Mouse (Mus musculus): ENCODE results near the gene Atp5c1. TPM values are rescaled to one million over a fixed set of nuclear protein-coding genes. Genes with fewer than 3 reads are reported as not detected.

The Atp5c1 gene
- polyA plus RNA-seq, 1 experiment, result 1,002 TPM

GRCm38 (mm10) chr2:10081453-10082080 lies 1.3 kb upstream of the Atp5c1 start:
- Histone ChIP-seq H3K27me3 (replicated peaks; ENCODE audit: control insufficient read depth, insufficient read depth, low read length) (no peaks in the 10 kb centered on the region), H3K4me1 (ENCODE audit: control insufficient read depth, insufficient read depth, low read length) (peaks cover 21% of the 10 kb centered on the region), H3K36me3 (ENCODE audit: control insufficient read depth, insufficient read depth, low read length) (no peaks in the 10 kb centered on the region), H3K4me3 (ENCODE audit: insufficient read depth, low read depth, low read length) (no peak overlapping the region), H3K27ac (ENCODE audit: insufficient read depth, low read depth, low read length) (no peak overlapping the region)
- WGBS, result 87% methylated on average over 5 of the region's 5 CpGs
- no peak for DNase-seq
- TF ChIP-seq CTCF (conservative IDR thresholded peaks at IDR 0.05; ENCODE audit: insufficient read depth, insufficient read length, low read depth, low read length), result no peak
- TF ChIP-seq POLR2A (IDR thresholded peaks at IDR 0.05; ENCODE audit: low read depth, low read length), result no peak

- H3K27ac ChIP-seq (ENCODE audit: insufficient read depth, low read depth, low read length), result peak overlapping the region; percentile 99
- peaks cover 21% of the 10 kb centered on the region for H3K4me1 ChIP-seq (ENCODE audit: control insufficient read depth, insufficient read depth, low read length)
- no peaks in the 10 kb centered on the region for H3K36me3 ChIP-seq (ENCODE audit: control insufficient read depth, insufficient read depth, low read length)
- DNase-seq, result no peak
- TF ChIP-seq CTCF (conservative IDR thresholded peaks at IDR 0.05; ENCODE audit: insufficient read depth, insufficient read length, low read depth, low read length) (no peak), POLR2A (IDR thresholded peaks at IDR 0.05; ENCODE audit: low read depth, low read length) (no peak)
- no peaks in the 10 kb centered on the region for H3K27me3 ChIP-seq (replicated peaks; ENCODE audit: control insufficient read depth, insufficient read depth, low read length)
- under 1% methylated on average over 28 of the region's 28 CpGs for WGBS
- H3K4me3 ChIP-seq (ENCODE audit: insufficient read depth, low read depth, low read length), result peak overlapping the region; percentile 91
These were observed 483 bp downstream of the Atp5c1 start for GRCm38 (mm10) chr2:10079745-10080309.

GRCm38 (mm10) chr2:10076675-10077074 lies 3.6 kb downstream of the Atp5c1 start:
- H3K36me3 ChIP-seq (ENCODE audit: control insufficient read depth, insufficient read depth, low read length), result no peaks in the 10 kb centered on the region
- no peak overlapping the region for H3K4me3 ChIP-seq (ENCODE audit: insufficient read depth, low read depth, low read length)
- H3K27ac ChIP-seq (ENCODE audit: insufficient read depth, low read depth, low read length), result no peak overlapping the region
- DNase-seq, result no peak
- WGBS, result 44% methylated on average over 8 of the region's 8 CpGs
- H3K4me1 ChIP-seq (ENCODE audit: control insufficient read depth, insufficient read depth, low read length), result peaks cover 20% of the 10 kb centered on the region
- TF ChIP-seq CTCF (conservative IDR thresholded peaks at IDR 0.05; ENCODE audit: insufficient read depth, insufficient read length, low read depth, low read length) (no peak), POLR2A (IDR thresholded peaks at IDR 0.05; ENCODE audit: low read depth, low read length) (no peak)
- H3K27me3 ChIP-seq (replicated peaks; ENCODE audit: control insufficient read depth, insufficient read depth, low read length), result no peaks in the 10 kb centered on the region

DNA sequence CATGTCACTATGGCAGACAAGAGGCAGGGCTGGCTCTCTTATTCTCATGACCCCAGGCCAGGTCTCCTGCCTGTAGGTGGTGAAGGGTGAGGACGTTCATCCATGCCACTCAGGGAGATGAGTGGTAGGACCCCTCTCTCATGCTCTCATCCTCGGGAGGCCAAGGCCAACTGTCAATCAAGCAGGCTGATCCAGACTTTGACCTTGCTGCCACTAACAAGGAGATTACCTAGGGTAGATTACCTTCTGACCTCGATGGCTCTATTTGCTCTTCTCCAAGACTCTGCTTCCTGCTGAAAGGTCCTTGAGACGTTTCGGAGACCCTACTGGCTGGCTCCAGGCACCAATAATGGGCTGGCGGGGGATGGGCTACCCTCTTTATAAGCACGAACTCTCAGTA lies 5.8 kb downstream of the Atp5c1 start:
- peaks cover 16% of the 10 kb centered on the region for H3K4me1 ChIP-seq (ENCODE audit: control insufficient read depth, insufficient read depth, low read length)
- TF ChIP-seq POLR2A (IDR thresholded peaks at IDR 0.05; ENCODE audit: low read depth, low read length) (no peak), CTCF (conservative IDR thresholded peaks at IDR 0.05; ENCODE audit: insufficient read depth, insufficient read length, low read depth, low read length) (no peak)
- DNase-seq, result no peak
- no peak overlapping the region for H3K27ac ChIP-seq (ENCODE audit: insufficient read depth, low read depth, low read length)
- H3K4me3 ChIP-seq (ENCODE audit: insufficient read depth, low read depth, low read length), result no peak overlapping the region
- 64% methylated on average over 7 of the region's 7 CpGs for WGBS
- no peaks in the 10 kb centered on the region for H3K36me3 ChIP-seq (ENCODE audit: control insufficient read depth, insufficient read depth, low read length)
- no peaks in the 10 kb centered on the region for H3K27me3 ChIP-seq (replicated peaks; ENCODE audit: control insufficient read depth, insufficient read depth, low read length)

GRCm38 (mm10) chr2:10071751-10072150 lies 8.6 kb downstream of the Atp5c1 start:
- no peak for DNase-seq
- H3K27ac ChIP-seq (ENCODE audit: insufficient read depth, low read depth, low read length), result no peak overlapping the region
- peaks cover 3% of the 10 kb centered on the region; the same call in 1 of the 2 replicates for H3K36me3 ChIP-seq (ENCODE audit: control insufficient read depth, insufficient read depth, low read length)
- H3K4me3 ChIP-seq (ENCODE audit: insufficient read depth, low read depth, low read length), result no peak overlapping the region
- 58% methylated on average over 7 of the region's 7 CpGs for WGBS
- no peaks in the 10 kb centered on the region for H3K4me1 ChIP-seq (ENCODE audit: control insufficient read depth, insufficient read depth, low read length)
- no peak for TF ChIP-seq CTCF (conservative IDR thresholded peaks at IDR 0.05; ENCODE audit: insufficient read depth, insufficient read length, low read depth, low read length)
- TF ChIP-seq POLR2A (IDR thresholded peaks at IDR 0.05; ENCODE audit: low read depth, low read length), result no peak
- H3K27me3 ChIP-seq (replicated peaks; ENCODE audit: control insufficient read depth, insufficient read depth, low read length), result no peaks in the 10 kb centered on the region

GRCm38 (mm10) chr2:10058836-10059235 lies 21.5 kb downstream of the Atp5c1 start:
- Histone ChIP-seq H3K4me1 (ENCODE audit: control insufficient read depth, insufficient read depth, low read length) (no peaks in the 10 kb centered on the region), H3K27ac (ENCODE audit: insufficient read depth, low read depth, low read length) (no peak overlapping the region), H3K4me3 (ENCODE audit: insufficient read depth, low read depth, low read length) (no peak overlapping the region), H3K36me3 (ENCODE audit: control insufficient read depth, insufficient read depth, low read length) (peaks cover 18% of the 10 kb centered on the region), H3K27me3 (replicated peaks; ENCODE audit: control insufficient read depth, insufficient read depth, low read length) (no peaks in the 10 kb centered on the region)
- TF ChIP-seq CTCF (conservative IDR thresholded peaks at IDR 0.05; ENCODE audit: insufficient read depth, insufficient read length, low read depth, low read length) (no peak), POLR2A (IDR thresholded peaks at IDR 0.05; ENCODE audit: low read depth, low read length) (no peak)
- WGBS, result 89% methylated on average over 5 of the region's 5 CpGs
- DNase-seq, result no peak

DNA sequence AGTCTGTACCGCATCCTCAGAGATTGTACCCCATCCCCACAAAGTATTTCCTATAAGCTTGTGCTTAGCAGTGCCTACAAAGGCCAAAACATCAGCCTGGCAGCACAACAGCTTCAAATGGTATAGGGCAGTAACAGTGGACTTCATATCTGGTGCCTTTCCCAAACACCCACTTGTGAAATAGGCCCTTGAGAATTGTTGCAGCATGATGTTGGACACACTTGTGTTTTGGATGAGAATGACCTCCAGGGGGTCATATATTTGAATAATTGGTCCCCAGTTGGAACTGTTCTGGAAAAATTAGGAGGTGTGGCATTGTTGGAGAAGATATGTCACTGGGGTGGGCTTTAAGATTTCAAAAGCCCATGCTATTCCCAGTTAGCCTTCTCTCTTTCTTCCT lies 28.3 kb downstream of the Atp5c1 start:
- WGBS, result 93% methylated on average over 1 of the region's 1 CpGs
- H3K27me3 ChIP-seq (replicated peaks; ENCODE audit: control insufficient read depth, insufficient read depth, low read length), result no peaks in the 10 kb centered on the region
- peaks cover 4% of the 10 kb centered on the region for H3K36me3 ChIP-seq (ENCODE audit: control insufficient read depth, insufficient read depth, low read length)
- TF ChIP-seq POLR2A (IDR thresholded peaks at IDR 0.05; ENCODE audit: low read depth, low read length), result no peak
- no peak for TF ChIP-seq CTCF (conservative IDR thresholded peaks at IDR 0.05; ENCODE audit: insufficient read depth, insufficient read length, low read depth, low read length)
- H3K4me3 ChIP-seq (ENCODE audit: insufficient read depth, low read depth, low read length), result no peak overlapping the region
- no peak overlapping the region for H3K27ac ChIP-seq (ENCODE audit: insufficient read depth, low read depth, low read length)
- H3K4me1 ChIP-seq (ENCODE audit: control insufficient read depth, insufficient read depth, low read length), result no peaks in the 10 kb centered on the region; the same call in 1 of the 2 replicates
- no peak for DNase-seq

All from kidney, adult 2 months (tissue).